Mouse (Mus musculus) midbrain, embryonic 11.5 days (tissue): ENCODE data around the gene Ttc30a1. TPM values are rescaled to one million over a fixed set of nuclear protein-coding genes. Genes with fewer than 3 reads are reported as not detected.

Experiments used
- ATAC-seq: fragments of 200-750 bp; cut with Nextera tagmentation; 2 replicates; pipeline ENCODE4 v1.8.0; 2017; ENCODE audit warnings: moderate TSS enrichment, moderate library complexity; ENCODE audit not compliant: low FRiP score
- DNase-seq: peaks from one replicate; pipeline ENCODE4 v3.0.0; 2015; ENCODE audit warnings: low spot score; ENCODE audit errors: missing footprints
- H3K27ac ChIP-seq: fragments of 300-500 bp; sonication (generic); 2 replicates; pipeline ENCODE4 v1.5.1; 2014; ENCODE audit warnings: low read depth, low read length
- H3K27me3 ChIP-seq: fragments of 300-500 bp; sonication (generic); 2 replicates; pipeline ENCODE4 v1.6.1; 2014; ENCODE audit warnings: mild to moderate bottlenecking, low read length, moderate library complexity, mixed read lengths; ENCODE audit not compliant: control insufficient read depth, insufficient read depth
- H3K36me3 ChIP-seq: fragments of 300-500 bp; sonication (generic); 2 replicates; pipeline ENCODE4 v1.6.1; 2014; ENCODE audit warnings: mild to moderate bottlenecking, low read length, moderate library complexity, mixed read lengths; ENCODE audit not compliant: control insufficient read depth, insufficient read depth
- H3K4me1 ChIP-seq: fragments of 300-500 bp; sonication (generic); 2 replicates; pipeline ENCODE4 v1.6.1; 2014; ENCODE audit warnings: low read length; ENCODE audit not compliant: control insufficient read depth, insufficient read depth
- H3K4me2 ChIP-seq: fragments of 300-500 bp; sonication (generic); 2 replicates; pipeline ENCODE4 v1.6.1; 2014; ENCODE audit warnings: mild to moderate bottlenecking, moderate library complexity
- H3K4me3 ChIP-seq: fragments of 300-500 bp; sonication (generic); 2 replicates; pipeline ENCODE4 v1.5.1; 2014; ENCODE audit warnings: low read depth, low read length
- H3K9ac ChIP-seq: fragments of 300-500 bp; sonication (generic); 2 replicates; pipeline ENCODE4 v1.6.1; 2014; ENCODE audit warnings: low read length
- H3K9me3 ChIP-seq: fragments of 300-500 bp; sonication (generic); 2 replicates; pipeline ENCODE4 v1.6.1; 2016; ENCODE audit warnings: low read length; ENCODE audit not compliant: control insufficient read depth
- WGBS: fragments of 180-500 bp; shearing (Covaris S2); extraction: QIAGEN DNeasy Blood & Tissue Kit; methylation state at CpG from one replicate; pipeline ENCODE4 v1.1.7; 2014; 5-methylcytosine and 5-hydroxymethylcytosine counted together
- polyA plus RNA-seq: library from polyadenylated mRNA; unstranded; fragments of >200 nt; fragmentation: Nextera tagmentation; extraction: Ambion mirVana; gene quantifications from 2 replicates; pipeline ENCODE4 v1.2.1, GENCODE M21; 2014

Gene Ttc30a1
- polyA plus RNA-seq, 1 experiment from 2014 or later: 12.0 TPM

DNA sequence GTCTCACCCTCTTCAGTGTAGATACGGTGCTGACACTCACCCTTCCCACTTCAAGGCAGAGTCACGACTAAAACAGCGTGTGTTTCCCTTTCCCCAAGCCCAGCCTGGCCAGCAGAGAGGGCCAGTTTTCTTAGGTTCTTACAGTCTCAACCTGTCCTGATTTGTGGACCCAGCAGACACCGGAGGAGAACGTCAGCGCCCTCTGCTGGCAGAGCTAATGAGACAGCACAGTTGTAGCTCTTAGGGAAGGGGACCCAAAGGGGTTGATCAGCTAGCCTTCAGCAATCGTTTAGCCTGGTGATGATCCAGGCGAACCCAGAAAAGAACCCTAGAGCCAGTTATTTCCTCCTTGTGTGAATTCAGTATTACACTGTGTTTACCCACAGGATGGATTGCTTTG lies 19.6 kb upstream of the Ttc30a1 start:
- Histone ChIP-seq H3K9ac (no peak overlapping the region), H3K4me2 (no peak overlapping the region), H3K9me3 (no peaks in the 10 kb centered on the region), H3K4me1 (peaks cover 4% of the 10 kb centered on the region), H3K27ac (no peak overlapping the region), H3K36me3 (no peaks in the 10 kb centered on the region), H3K27me3 (no peaks in the 10 kb centered on the region), H3K4me3 (no peak overlapping the region)
- DNase-seq: no peak
- WGBS: 40% methylated on average over 8 of the region's 8 CpGs
- no peak for ATAC-seq

DNA sequence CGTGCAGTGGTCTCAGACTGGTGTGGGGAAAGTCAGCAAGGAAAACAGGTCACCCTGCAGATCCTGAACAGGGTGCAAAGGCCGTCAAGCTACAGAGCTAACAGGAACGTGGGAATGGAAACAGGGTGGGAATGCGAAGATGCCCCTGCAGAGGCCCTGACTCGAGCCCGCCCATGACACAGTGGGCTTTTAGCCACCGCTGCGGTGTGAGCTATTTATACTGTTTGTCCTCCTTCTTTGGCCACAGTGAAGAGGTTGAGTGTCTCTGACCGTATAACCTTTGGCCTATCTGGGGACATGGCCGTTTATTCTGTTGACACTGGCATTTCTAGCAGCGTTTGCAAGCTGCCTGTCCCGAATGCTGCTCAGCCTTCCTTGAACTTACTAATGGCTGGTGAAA lies 17.9 kb upstream of the Ttc30a1 start:
- Histone ChIP-seq H3K27me3 (no peaks in the 10 kb centered on the region), H3K4me1 (no peaks in the 10 kb centered on the region; the same call in 1 of the 2 replicates), H3K27ac (no peak overlapping the region; the same call in 1 of the 2 replicates), H3K4me3 (no peak overlapping the region), H3K9ac (no peak overlapping the region), H3K4me2 (no peak overlapping the region), H3K36me3 (no peaks in the 10 kb centered on the region), H3K9me3 (no peaks in the 10 kb centered on the region)
- DNase-seq (no peak), ATAC-seq (no peak)
- WGBS: 56% methylated on average over 12 of the region's 12 CpGs

DNA sequence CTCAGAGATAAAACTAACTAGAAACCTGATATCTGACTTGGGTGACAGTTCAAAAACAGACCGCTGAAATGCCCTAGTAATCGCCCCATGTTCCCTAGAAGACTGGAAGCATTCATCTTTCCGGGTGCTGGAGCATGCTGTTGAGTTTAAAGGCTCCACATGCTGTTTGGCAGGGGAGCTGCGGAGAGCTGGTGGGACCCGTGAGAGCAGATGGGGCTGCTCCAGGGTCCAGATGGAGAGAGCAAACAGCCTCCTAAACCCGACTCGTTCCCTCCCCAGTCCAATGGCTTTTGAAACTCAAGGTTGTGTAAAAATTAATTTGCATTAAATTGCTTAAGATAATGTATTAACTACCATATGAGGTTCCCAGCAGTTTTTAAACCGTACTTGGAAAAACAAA lies 16.9 kb upstream of the Ttc30a1 start:
- no peaks in the 10 kb centered on the region for H3K27me3 ChIP-seq
- 66% methylated on average over 8 of the region's 8 CpGs for WGBS
- H3K9ac ChIP-seq: no peak overlapping the region
- H3K4me1 ChIP-seq: no peaks in the 10 kb centered on the region; the same call in 1 of the 2 replicates
- no peaks in the 10 kb centered on the region for H3K36me3 ChIP-seq
- no peak overlapping the region for H3K27ac ChIP-seq
- no peak overlapping the region for H3K4me3 ChIP-seq
- H3K9me3 ChIP-seq: no peaks in the 10 kb centered on the region
- DNase-seq (no peak), ATAC-seq (no peak)
- H3K4me2 ChIP-seq: no peak overlapping the region

DNA sequence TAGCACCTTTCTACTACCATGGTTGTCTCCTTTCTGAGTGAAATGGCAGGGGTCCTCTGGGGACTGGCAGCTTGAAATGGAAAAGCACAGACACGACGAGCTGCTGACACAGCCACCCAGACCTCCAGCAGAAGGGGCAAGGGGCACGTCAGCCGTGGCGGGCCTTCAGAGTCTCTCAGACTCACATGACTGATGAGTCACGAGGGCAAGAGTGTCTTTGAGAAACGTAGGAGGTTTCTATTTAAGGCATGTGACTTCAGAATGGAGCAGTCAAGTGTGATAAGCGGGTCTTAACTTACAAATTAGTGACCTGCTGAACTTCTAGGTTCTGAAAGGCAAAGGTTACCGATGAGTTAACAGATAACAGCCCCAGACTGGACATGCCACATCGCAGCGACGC lies 16.0 kb upstream of the Ttc30a1 start:
- Histone ChIP-seq H3K4me2 (no peak overlapping the region), H3K4me3 (no peak overlapping the region), H3K9ac (no peak overlapping the region), H3K27me3 (no peaks in the 10 kb centered on the region), H3K36me3 (no peaks in the 10 kb centered on the region), H3K4me1 (no peaks in the 10 kb centered on the region; the same call in 1 of the 2 replicates), H3K27ac (no peak overlapping the region), H3K9me3 (no peaks in the 10 kb centered on the region)
- DNase-seq (no peak), ATAC-seq (no peak)
- 70% methylated on average over 12 of the region's 12 CpGs for WGBS

DNA sequence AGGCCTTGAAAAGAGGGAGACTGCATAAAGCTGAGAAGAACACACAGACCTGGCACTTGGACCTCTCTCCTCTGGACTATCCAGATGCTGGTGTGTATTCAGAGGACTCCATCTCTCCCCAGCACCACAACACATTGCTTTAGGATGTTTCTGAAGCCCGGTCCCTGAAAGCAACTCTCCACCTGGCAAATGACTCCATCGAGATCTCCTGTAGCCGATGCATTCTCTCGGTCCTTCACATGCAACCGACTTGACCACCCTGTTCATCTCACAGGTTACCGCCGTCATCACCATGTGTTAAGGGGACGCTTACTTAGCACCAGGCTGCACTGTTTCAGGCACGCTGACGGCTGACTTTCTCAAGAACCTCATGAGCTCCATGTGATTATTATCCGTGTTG lies 13.1 kb upstream of the Ttc30a1 start:
- H3K4me2 ChIP-seq: no peak overlapping the region
- H3K36me3 ChIP-seq: no peaks in the 10 kb centered on the region
- ATAC-seq (no peak), DNase-seq (no peak)
- no peaks in the 10 kb centered on the region for H3K27me3 ChIP-seq
- no peaks in the 10 kb centered on the region; the same call in 1 of the 2 replicates for H3K4me1 ChIP-seq
- H3K27ac ChIP-seq: no peak overlapping the region
- H3K9me3 ChIP-seq: no peaks in the 10 kb centered on the region
- WGBS: 94% methylated on average over 11 of the region's 11 CpGs
- H3K4me3 ChIP-seq: no peak overlapping the region
- no peak overlapping the region for H3K9ac ChIP-seq

DNA sequence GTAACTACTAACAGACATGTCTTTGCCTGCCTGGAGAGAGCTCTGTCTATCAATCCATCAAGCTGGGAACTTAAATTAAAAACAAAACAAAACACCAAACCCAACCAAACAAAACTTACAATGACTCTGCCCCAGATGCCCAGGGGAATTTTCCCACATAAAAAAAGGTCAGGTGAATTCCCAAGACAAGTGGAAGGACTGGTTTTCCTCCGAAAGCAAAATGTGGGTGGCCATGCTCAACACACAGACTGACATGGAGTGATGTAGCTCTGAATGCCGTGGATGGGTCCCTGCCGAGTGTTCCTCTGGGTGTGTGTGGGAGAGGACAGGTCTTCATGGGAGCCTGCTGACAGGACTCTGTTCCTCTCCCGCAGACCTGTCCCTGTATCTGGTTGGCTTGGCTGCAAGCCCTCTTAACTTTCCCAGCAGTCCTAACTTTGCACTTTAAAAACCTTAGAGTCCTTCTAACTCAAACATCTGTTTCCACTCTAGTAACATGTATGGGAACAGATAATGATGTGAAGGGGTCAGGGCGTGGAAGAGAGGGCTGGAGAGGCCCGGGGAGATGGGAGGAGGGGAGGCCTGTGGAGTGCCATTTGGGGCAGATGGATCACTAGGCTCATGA lies 9.9 kb upstream of the Ttc30a1 start:
- 65% methylated on average over 6 of the region's 6 CpGs for WGBS
- DNase-seq: peak; percentile 68
- Histone ChIP-seq H3K36me3 (no peaks in the 10 kb centered on the region), H3K4me3 (no peak overlapping the region), H3K27ac (no peak overlapping the region), H3K4me2 (no peak overlapping the region), H3K9ac (no peak overlapping the region), H3K27me3 (no peaks in the 10 kb centered on the region), H3K9me3 (no peaks in the 10 kb centered on the region), H3K4me1 (no peaks in the 10 kb centered on the region)
- ATAC-seq: no peak

DNA sequence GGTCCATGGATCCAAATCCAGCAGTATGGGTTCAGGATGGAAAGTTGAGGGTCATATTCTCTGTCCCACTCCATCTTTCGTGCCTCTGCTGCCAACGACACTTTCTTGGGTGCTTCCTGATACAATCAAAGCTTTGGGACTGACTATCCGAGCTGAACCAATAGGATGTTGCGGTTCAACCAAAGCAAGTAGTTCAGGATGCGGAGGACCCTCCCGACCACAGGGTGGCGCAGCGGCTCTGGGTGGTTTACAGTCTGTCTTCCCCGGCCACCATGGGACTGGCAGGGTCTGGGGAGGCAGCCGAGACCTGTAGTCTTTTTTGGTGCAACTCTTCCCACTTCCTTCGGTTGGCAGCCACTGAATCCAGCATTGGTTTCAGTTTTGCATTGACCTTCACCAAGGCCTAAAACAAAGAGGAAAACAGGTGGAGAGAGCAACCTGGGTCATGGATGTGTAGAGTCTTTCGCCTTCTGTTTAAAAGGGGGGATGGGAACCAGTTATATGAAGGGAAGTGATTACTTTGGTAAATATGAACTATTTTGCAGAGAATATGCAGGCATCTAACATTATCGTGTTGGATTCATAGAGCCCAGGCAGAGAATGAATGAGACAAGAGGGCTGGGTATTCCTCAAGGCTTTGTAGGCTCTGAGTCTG lies 9.2 kb upstream of the Ttc30a1 start:
- Histone ChIP-seq H3K27ac (no peak overlapping the region), H3K4me2 (no peak overlapping the region), H3K9ac (no peak overlapping the region), H3K4me3 (no peak overlapping the region), H3K4me1 (no peaks in the 10 kb centered on the region), H3K9me3 (no peaks in the 10 kb centered on the region), H3K36me3 (no peaks in the 10 kb centered on the region), H3K27me3 (no peaks in the 10 kb centered on the region)
- 59% methylated on average over 13 of the region's 13 CpGs for WGBS
- DNase-seq (peak; percentile 94), ATAC-seq (peak; percentile 69; the same call in 1 of the 2 replicates)

DNA sequence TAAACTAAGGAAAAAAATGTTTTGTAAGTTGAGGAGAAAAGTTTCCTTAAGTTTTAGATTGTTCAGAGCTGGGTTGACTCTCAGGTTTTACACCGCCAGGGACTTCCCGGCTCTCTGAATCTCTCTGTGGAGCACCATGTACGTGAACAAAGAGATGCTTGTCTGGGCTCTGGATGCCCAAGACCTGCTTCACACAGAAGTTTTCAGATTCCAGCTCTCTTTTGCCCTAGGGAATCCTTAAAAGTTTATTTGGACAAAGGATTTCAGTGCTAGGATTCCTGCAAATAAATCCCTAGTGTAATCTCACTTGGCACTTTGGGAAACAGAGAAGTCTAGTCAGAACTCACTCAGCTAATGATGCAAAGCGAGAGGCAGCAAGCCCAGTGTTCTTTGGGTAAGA lies 7.9 kb upstream of the Ttc30a1 start:
- no peaks in the 10 kb centered on the region for H3K36me3 ChIP-seq
- H3K27ac ChIP-seq: no peak overlapping the region
- WGBS: 69% methylated on average over 4 of the region's 4 CpGs
- H3K4me2 ChIP-seq: no peak overlapping the region
- no peak overlapping the region for H3K4me3 ChIP-seq
- no peaks in the 10 kb centered on the region for H3K9me3 ChIP-seq
- no peaks in the 10 kb centered on the region for H3K27me3 ChIP-seq
- DNase-seq (peak; percentile 83), ATAC-seq (no peak)
- H3K9ac ChIP-seq: no peak overlapping the region
- H3K4me1 ChIP-seq: no peaks in the 10 kb centered on the region; the same call in 1 of the 2 replicates

DNA sequence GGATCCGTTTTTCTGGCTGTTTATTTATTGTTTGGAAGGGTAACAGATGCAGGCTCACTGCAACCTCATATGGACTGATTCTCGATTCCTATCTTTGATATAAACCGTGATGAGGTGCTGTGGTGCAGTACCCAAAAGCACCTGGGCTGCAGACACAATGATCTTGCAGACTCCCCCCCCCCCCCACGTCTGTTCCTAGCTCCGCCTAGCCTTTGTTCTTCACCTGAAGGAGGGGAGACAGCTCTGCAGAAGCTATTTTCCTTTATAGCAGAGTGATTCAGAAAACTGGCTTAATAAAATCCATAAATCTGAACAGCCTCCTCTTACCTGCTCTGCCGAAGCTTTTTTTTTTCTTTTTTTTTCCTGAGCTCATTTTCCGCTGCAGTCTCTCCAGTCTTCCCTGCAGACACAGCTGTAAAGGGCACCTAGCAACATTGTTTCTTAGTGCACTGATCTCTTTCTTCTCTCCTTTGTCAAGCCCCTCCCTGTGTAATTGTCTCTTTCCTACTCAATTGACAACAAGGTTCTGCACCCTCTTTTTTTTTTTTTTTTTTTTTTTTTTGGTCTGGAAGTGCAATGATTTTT lies 7.1 kb upstream of the Ttc30a1 start:
- Histone ChIP-seq H3K4me2 (no peak overlapping the region), H3K4me1 (no peaks in the 10 kb centered on the region; the same call in 1 of the 2 replicates)
- 45% methylated on average over 7 of the region's 7 CpGs for WGBS

More for the DNA sequence above, 7.1 kb upstream of the Ttc30a1 start:
- DNase-seq (no peak), ATAC-seq (no peak)
- no peaks in the 10 kb centered on the region for H3K27me3 ChIP-seq
- H3K4me3 ChIP-seq: no peak overlapping the region
- H3K36me3 ChIP-seq: no peaks in the 10 kb centered on the region
- H3K9ac ChIP-seq: no peak overlapping the region
- no peaks in the 10 kb centered on the region for H3K9me3 ChIP-seq
- H3K27ac ChIP-seq: peak overlapping the region; percentile 18; the same call in 1 of the 2 replicates
